Mouse (Mus musculus) heart, embryonic 10.5 days (tissue): ENCODE data around the gene Cln6. TPM values are rescaled to one million over a fixed set of nuclear protein-coding genes. Genes with fewer than 3 reads are reported as not detected.
"Not testable (repeated sequence)": the region's sequence is repeated elsewhere in the genome, so short reads cannot be mapped to it uniquely, and the experiment has no call there.

Experiments
- DNase-seq: peaks from one replicate; pipeline ENCODE4 v3.0.0-alpha.2; 2017; ENCODE audit warnings: low spot score
- H3K27ac ChIP-seq: fragments of 300-500 bp; sonication (generic); 2 replicates; pipeline ENCODE4 v1.5.1; 2016; ENCODE audit warnings: mild to moderate bottlenecking
- H3K27me3 ChIP-seq: fragments of 300-500 bp; sonication (generic); 2 replicates; pipeline ENCODE4 v1.6.1; 2016; ENCODE audit warnings: mild to moderate bottlenecking; ENCODE audit not compliant: poor library complexity, insufficient read depth, severe bottlenecking
- H3K36me3 ChIP-seq: fragments of 300-500 bp; sonication (generic); 2 replicates; pipeline ENCODE4 v1.6.1; 2016; ENCODE audit warnings: mild to moderate bottlenecking, moderate library complexity
- H3K4me1 ChIP-seq: fragments of 300-500 bp; sonication (generic); 2 replicates; pipeline ENCODE4 v1.6.1; 2016; ENCODE audit warnings: mild to moderate bottlenecking
- H3K4me3 ChIP-seq: fragments of 300-500 bp; sonication (generic); 2 replicates; pipeline ENCODE4 v1.5.1; 2016; ENCODE audit warnings: mild to moderate bottlenecking, moderate library complexity
- H3K9me3 ChIP-seq: fragments of 300-500 bp; sonication (generic); 2 replicates; pipeline ENCODE4 v1.6.1; 2016; ENCODE audit warnings: mild to moderate bottlenecking, moderate library complexity
- WGBS: fragments of 180-500 bp; shearing (Covaris S2); methylation state at CpG from one replicate; pipeline ENCODE4 v1.1.7; 2016; 5-methylcytosine and 5-hydroxymethylcytosine counted together
- polyA plus RNA-seq: library from polyadenylated mRNA; unstranded; fragments of >200 nt; fragmentation: Nextera tagmentation; extraction: Ambion mirVana; gene quantifications from 2 replicates; pipeline ENCODE4 v1.2.1, GENCODE M21; 2016

Cln6 gene
- polyA plus RNA-seq, 1 experiment from 2014 or later: 17.7 TPM

DNA sequence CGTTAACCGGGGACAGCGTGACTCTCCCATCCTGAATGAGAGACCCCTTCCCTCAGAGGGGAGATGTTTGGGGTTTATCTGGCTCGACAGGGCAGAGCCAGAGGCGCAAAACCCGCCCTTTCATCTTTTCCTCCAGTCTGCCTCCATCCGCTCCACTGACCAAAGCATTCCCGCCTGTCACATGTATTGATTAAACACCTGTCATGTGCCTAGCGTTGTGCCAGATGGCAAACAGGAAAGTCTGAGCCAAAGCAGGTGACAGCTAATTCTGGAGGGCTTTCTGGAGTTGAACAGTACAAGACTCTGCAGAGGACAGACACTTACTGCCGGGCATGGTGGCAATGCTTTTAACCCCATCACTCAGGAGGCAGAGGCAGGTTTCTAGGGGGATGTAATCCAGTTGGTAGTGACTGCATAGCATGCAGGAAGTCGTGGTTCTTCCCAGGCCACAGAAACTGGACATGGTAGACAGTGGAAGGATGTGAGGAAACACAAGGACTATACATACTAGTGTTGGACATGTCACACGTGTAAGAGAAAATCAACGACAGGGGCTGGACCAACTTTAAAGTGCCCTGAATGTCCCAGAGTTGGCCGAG lies 686 bp downstream of the Cln6 start:
- Histone ChIP-seq H3K36me3 (peaks cover 3% of the 10 kb centered on the region; the same call in 1 of the 2 replicates), H3K4me1 (peaks cover 36% of the 10 kb centered on the region), H3K27ac (peak overlapping the region; percentile 99), H3K4me3 (peak overlapping the region; percentile 86), H3K27me3 (no peaks in the 10 kb centered on the region), H3K9me3 (no peaks in the 10 kb centered on the region)
- DNase-seq: peak; percentile 83
- WGBS: 14% methylated on average over 14 of the region's 14 CpGs

GRCm38 (mm10) chr9:62843356-62844024 lies 4.9 kb downstream of the Cln6 start:
- no peaks in the 10 kb centered on the region for H3K27me3 ChIP-seq
- peaks cover 11% of the 10 kb centered on the region; the same call in 1 of the 2 replicates for H3K36me3 ChIP-seq
- WGBS: 78% methylated on average over 10 of the region's 10 CpGs
- DNase-seq: no peak
- peaks cover 37% of the 10 kb centered on the region for H3K4me1 ChIP-seq
- H3K27ac ChIP-seq: no peak overlapping the region
- H3K9me3 ChIP-seq: no peaks in the 10 kb centered on the region
- H3K4me3 ChIP-seq: no peak overlapping the region

DNA sequence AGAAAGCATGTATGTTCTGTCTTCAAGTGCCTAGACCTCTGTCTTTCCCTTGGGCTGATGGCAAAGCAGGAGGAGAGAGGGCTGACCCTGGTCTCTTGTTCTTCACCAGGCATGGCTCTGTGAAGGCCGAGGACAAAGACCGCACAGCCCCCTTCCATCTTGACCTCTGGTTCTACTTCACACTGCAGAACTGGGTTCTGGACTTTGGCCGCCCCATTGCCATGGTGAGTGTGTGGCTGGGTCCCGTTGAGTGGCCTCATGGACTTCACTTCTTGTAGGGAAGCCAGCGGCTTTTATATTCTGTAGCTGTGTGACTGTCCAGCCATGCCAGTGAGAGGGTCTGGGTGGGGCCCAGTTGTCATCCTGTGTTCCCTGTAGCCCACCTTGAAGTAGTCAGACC lies 5.9 kb downstream of the Cln6 start:
- 89% methylated on average over 5 of the region's 5 CpGs for WGBS
- DNase-seq: no peak
- Histone ChIP-seq H3K27me3 (no peaks in the 10 kb centered on the region), H3K4me3 (no peak overlapping the region), H3K36me3 (peaks cover 17% of the 10 kb centered on the region; the same call in 1 of the 2 replicates), H3K9me3 (no peaks in the 10 kb centered on the region), H3K4me1 (peaks cover 27% of the 10 kb centered on the region), H3K27ac (no peak overlapping the region)

GRCm38 (mm10) chr9:62847694-62848093 lies 9.1 kb downstream of the Cln6 start:
- peaks cover 22% of the 10 kb centered on the region for H3K4me1 ChIP-seq
- no peaks in the 10 kb centered on the region for H3K27me3 ChIP-seq
- H3K36me3 ChIP-seq: peaks cover 27% of the 10 kb centered on the region
- peak overlapping the region; percentile 24; the same call in 1 of the 2 replicates for H3K27ac ChIP-seq
- no peaks in the 10 kb centered on the region for H3K9me3 ChIP-seq
- 3% methylated on average over 3 of the region's 3 CpGs for WGBS
- peak; percentile 92 for DNase-seq
- H3K4me3 ChIP-seq: no peak overlapping the region

DNA sequence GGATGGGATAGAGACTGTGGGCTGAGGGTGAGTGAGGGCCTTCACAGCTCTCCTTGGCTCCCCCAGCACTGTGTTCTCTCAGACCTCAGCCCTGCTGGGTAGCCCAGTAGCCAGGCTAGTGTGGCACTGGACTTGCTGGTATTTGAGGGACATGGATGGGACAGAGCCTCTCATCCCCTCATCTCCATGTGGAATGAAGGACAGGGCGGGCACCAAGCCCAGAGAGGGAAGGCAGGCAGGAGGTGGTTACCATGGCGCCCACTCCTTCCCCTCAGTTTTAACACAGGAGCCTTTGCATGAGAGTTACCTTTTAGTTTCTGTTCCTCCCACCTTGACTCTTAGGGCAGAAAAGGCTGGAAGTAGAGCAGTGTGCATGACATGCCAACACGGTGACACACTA lies 10.1 kb downstream of the Cln6 start:
- DNase-seq: no peak
- H3K4me1 ChIP-seq: peaks cover 22% of the 10 kb centered on the region
- no peaks in the 10 kb centered on the region for H3K27me3 ChIP-seq
- no peak overlapping the region for H3K4me3 ChIP-seq
- WGBS: 93% methylated on average over 3 of the region's 3 CpGs
- H3K36me3 ChIP-seq: peaks cover 27% of the 10 kb centered on the region
- no peak overlapping the region for H3K27ac ChIP-seq
- no peaks in the 10 kb centered on the region for H3K9me3 ChIP-seq

GRCm38 (mm10) chr9:62851571-62851970 lies 13.0 kb downstream of the Cln6 start:
- peaks cover 27% of the 10 kb centered on the region for H3K4me1 ChIP-seq
- WGBS: 74% methylated on average over 2 of the region's 2 CpGs
- H3K27ac ChIP-seq: no peak overlapping the region
- H3K9me3 ChIP-seq: no peaks in the 10 kb centered on the region
- H3K4me3 ChIP-seq: no peak overlapping the region
- no peaks in the 10 kb centered on the region for H3K27me3 ChIP-seq
- H3K36me3 ChIP-seq: peaks cover 24% of the 10 kb centered on the region
- no peak for DNase-seq

DNA sequence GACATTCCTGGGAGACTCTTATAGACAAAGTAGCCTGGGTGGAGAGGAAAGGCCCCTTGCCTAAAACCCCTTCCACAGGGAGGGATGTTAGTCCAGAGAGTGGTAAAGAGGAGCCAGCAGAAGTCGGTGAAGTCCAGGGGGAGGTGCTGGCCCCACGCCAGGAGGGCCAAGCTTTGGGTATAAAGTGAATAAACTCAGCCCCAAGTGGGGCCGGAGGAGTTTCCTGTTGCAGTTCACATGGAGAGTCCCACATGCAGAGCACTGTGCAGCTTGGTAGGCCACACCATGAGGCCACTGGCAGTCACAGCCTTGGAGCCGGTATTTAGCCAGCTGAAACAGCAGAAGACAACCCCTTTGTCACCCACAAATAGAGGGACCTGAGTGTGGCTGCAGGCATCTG lies 15.9 kb downstream of the Cln6 start:
- Histone ChIP-seq H3K9me3 (no peaks in the 10 kb centered on the region), H3K36me3 (peaks cover 13% of the 10 kb centered on the region), H3K4me1 (peaks cover 36% of the 10 kb centered on the region), H3K27me3 (0 out of 2 replicates have a peak, but pooled peaks cover 4% of the 10 kb centered on the region), H3K4me3 (no peak overlapping the region), H3K27ac (no peak overlapping the region)
- DNase-seq: no peak
- 63% methylated on average over 4 of the region's 4 CpGs for WGBS

DNA sequence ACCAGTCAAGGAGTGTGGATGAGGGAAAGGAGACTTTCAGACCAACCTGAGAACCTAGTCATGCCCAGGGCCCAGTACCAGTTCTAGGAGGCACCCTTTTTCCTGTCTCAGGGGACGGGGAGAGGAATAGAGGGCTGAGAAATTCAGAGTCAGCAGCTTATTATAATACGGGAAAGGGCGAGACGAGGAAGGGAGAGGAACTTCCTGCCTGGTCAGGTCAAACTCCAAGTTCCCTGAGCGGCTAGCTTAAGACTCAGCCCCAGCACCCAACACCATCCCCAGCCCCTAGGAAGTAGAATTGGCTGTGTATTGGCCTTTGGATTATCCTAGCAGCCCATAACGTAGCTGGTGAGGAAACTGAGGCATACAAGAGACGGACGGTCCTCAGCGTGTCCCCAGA lies 18.6 kb downstream of the Cln6 start:
- H3K36me3 ChIP-seq: no peaks in the 10 kb centered on the region
- H3K4me3 ChIP-seq: no peak overlapping the region
- H3K27me3 ChIP-seq: peaks cover 4% of the 10 kb centered on the region; the same call in 1 of the 2 replicates
- no peak for DNase-seq
- H3K4me1 ChIP-seq: peaks cover 25% of the 10 kb centered on the region
- H3K27ac ChIP-seq: no peak overlapping the region
- 80% methylated on average over 9 of the region's 9 CpGs for WGBS
- no peaks in the 10 kb centered on the region for H3K9me3 ChIP-seq

- 65% methylated on average over 20 of the region's 20 CpGs for whole genome bisulfite sequencing
- Histone ChIP-seq H3K4me3 (no peak within 1 kb of the TSS), H3K27ac (peak within 1 kb of the TSS; percentile 36; the same call in 1 of the 2 replicates), H3K27me3 (peaks cover 4% of the 10 kb centered on the region; the same call in 1 of the 2 replicates), H3K9me3 (no peaks in the 10 kb centered on the region), H3K4me1 (peaks cover 24% of the 10 kb centered on the region), H3K36me3 (no peaks in the 10 kb centered on the region)
- no peak for DNase-seq
These were observed 19.2 kb downstream of the Cln6 start, which contains the start of gene Calml4 for GRCm38 (mm10) chr9:62857719-62858261. Calml4 (plus strand) TSS chr9:62858080.

DNA sequence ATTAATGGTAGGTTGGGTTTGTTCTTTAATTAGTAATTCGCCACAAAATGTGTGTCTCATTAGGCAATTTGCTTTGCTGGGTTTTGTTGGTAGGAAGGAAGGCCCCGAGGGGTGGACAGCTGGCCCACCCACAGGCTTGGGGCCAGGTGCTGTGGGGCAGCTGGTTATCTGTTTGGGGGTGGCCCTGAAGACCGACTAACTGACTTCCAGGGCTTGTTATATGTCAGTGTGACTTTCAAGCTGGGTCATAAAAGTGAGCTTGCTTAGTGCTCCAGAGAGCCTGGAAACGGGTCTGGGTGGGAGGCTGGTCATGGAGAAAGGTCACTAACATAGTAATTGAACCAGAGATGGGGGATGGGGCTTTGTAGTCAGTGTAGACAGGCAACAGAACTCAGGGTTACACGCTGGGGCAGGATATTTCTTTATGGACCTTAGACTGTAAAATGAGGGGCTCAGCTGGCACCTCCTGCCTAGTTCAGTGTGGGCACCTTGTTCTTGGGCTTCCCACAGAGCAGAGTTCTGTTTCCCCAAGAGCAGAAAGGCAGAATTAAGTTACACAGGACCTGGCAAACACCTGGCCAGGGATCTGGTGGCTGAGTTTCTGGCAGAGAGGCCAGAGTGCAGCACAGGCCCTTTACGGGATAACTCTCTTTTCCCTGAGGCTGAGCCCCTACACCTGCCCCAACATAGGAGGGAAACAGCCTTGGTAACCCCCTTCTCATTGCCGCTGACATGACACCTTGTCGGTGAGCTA lies 19.9 kb downstream of the Cln6 start:
- 62% methylated on average over 8 of the region's 8 CpGs for WGBS
- no peaks in the 10 kb centered on the region for H3K9me3 ChIP-seq
- DNase-seq: no peak
- H3K27me3 ChIP-seq: peaks cover 4% of the 10 kb centered on the region; the same call in 1 of the 2 replicates
- no peak overlapping the region for H3K4me3 ChIP-seq
- peaks cover 24% of the 10 kb centered on the region for H3K4me1 ChIP-seq
- no peaks in the 10 kb centered on the region for H3K36me3 ChIP-seq
- no peak overlapping the region for H3K27ac ChIP-seq

- H3K4me3 ChIP-seq, H3K27ac ChIP-seq, DNase-seq, H3K27me3 ChIP-seq, H3K36me3 ChIP-seq, H3K9me3 ChIP-seq: not testable (repeated sequence)
- WGBS: 40% methylated on average over 7 of the region's 7 CpGs
- H3K4me1 ChIP-seq: peaks cover 17% of the 10 kb centered on the region
These were observed 21.5 kb downstream of the Cln6 start for GRCm38 (mm10) chr9:62860102-62860501.

GRCm38 (mm10) chr9:62860866-62861265 lies 22.3 kb downstream of the Cln6 start:
- 59% methylated on average over 4 of the region's 4 CpGs for WGBS
- Histone ChIP-seq H3K9me3 (no peaks in the 10 kb centered on the region), H3K36me3 (no peaks in the 10 kb centered on the region), H3K27ac (no peak overlapping the region), H3K4me3 (no peak overlapping the region), H3K4me1 (peaks cover 17% of the 10 kb centered on the region), H3K27me3 (peaks cover 4% of the 10 kb centered on the region; the same call in 1 of the 2 replicates)
- no peak for DNase-seq

- WGBS: 82% methylated on average over 4 of the region's 4 CpGs
- H3K27ac ChIP-seq, H3K36me3 ChIP-seq, H3K4me3 ChIP-seq, H3K4me1 ChIP-seq, H3K27me3 ChIP-seq, H3K9me3 ChIP-seq: not testable (repeated sequence)
- peak; percentile 48 for DNase-seq
These were observed 30.7 kb downstream of the Cln6 start for GRCm38 (mm10) chr9:62869236-62869635.
